Mouse (Mus musculus) thymus, adult 2 months (tissue): ENCODE measurements around the gene Gemin5.

Experiments used
- CTCF ChIP-seq: fragments of 200-500 bp; IDR thresholded peaks from 2 replicates; pipeline ENCODE4 v1.5.1; 2012; ENCODE audit warnings: mild to moderate bottlenecking, control low read depth, low read length, moderate library complexity, borderline replicate concordance; ENCODE audit not compliant: control insufficient read depth, poor library complexity, insufficient read depth; ENCODE audit errors: extremely low read depth
- POLR2A ChIP-seq: fragments of 200-500 bp; IDR thresholded peaks from 2 replicates; pipeline ENCODE4 v1.6.1; 2012; ENCODE audit warnings: mild to moderate bottlenecking, low read length, control low read depth, moderate library complexity; ENCODE audit not compliant: control insufficient read depth, poor library complexity, insufficient read depth; ENCODE audit errors: extremely low read depth

DNA sequence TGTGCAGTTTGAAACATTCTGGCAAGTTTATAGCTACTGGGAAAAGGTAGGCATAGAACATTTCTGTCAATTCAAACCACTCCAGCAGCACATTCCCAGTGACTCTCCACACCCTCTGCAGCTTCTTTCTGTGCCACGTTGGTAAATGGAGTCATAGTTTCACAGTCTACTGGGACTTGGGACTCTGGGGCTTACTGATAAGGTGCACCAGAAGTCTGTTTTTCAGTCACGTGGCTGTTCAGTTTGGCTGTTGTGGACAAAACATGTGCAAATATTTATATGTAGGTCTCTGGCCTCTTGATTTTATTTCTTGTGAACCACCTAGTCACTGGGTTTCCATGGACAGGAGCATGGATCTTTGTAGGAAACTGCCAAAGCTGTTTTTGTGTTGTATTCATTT lies 40.8 kb downstream of the Gemin5 start:
- TF ChIP-seq CTCF: no peak
- TF ChIP-seq POLR2A: no peak
